Mouse (Mus musculus) spleen, adult 2 months (tissue): ENCODE results near the gene Syce2. TPM values are rescaled to one million over a fixed set of nuclear protein-coding genes. Genes with fewer than 3 reads are reported as not detected.

Experiments used
- DNase-seq, 2 experiments: peaks; one replicate each; pipeline versions ENCODE4 v3.0.0 to v3.0.0-alpha.2; 2012 to 2021; ENCODE audit warnings: low spot score in 2 of 2, low read depth in 1 of 2
- H3K27ac ChIP-seq: fragments of 200-500 bp; 2 replicates; pipeline ENCODE4 v1.5.1; 2012; ENCODE audit warnings: low read length, inconsistent platforms; ENCODE audit not compliant: insufficient read depth
- H3K27me3 ChIP-seq: fragments of 200-500 bp; 2 replicates; pipeline ENCODE4 v1.6.1; 2012; ENCODE audit warnings: mild to moderate bottlenecking, moderate library complexity, low read length, inconsistent platforms; ENCODE audit not compliant: control insufficient read depth, insufficient read depth
- H3K36me3 ChIP-seq: fragments of 200-500 bp; 2 replicates; pipeline ENCODE4 v1.6.1; 2012; ENCODE audit warnings: mild to moderate bottlenecking, low read length, inconsistent platforms; ENCODE audit not compliant: control insufficient read depth, insufficient read depth
- H3K4me1 ChIP-seq: fragments of 200-500 bp; 2 replicates; pipeline ENCODE4 v1.6.1; 2011; ENCODE audit warnings: inconsistent platforms; ENCODE audit not compliant: control insufficient read depth, insufficient read depth, insufficient read length
- H3K4me3 ChIP-seq: fragments of 200-500 bp; 2 replicates; pipeline ENCODE4 v1.5.1; 2011; ENCODE audit warnings: mild to moderate bottlenecking, inconsistent platforms; ENCODE audit not compliant: insufficient read depth, insufficient read length; ENCODE audit errors: extremely low read depth
- CTCF ChIP-seq: fragments of 200-500 bp; IDR thresholded peaks from 2 replicates; pipeline ENCODE4 v1.5.1; 2011; ENCODE audit warnings: mild to moderate bottlenecking, inconsistent platforms; ENCODE audit not compliant: insufficient read depth, insufficient read length, insufficient replicate concordance; ENCODE audit errors: extremely low read depth
- POLR2A ChIP-seq: fragments of 200-500 bp; IDR thresholded peaks from 2 replicates; pipeline ENCODE4 v1.6.1; 2011; ENCODE audit warnings: low read depth, low read length, inconsistent platforms
- WGBS: fragments of 180-500 bp; shearing (Covaris S2); methylation state at CpG from one replicate; pipeline ENCODE4 v1.1.7; 2018; 5-methylcytosine and 5-hydroxymethylcytosine counted together
- polyA plus RNA-seq: library from polyadenylated mRNA; depleted of rRNA; stranded (reverse); fragments of >200 nt; gene quantifications from 2 replicates; pipeline ENCODE4 v1.2.3, GENCODE M21; 2012

The Syce2 gene
- polyA plus RNA-seq, 1 experiment = 1.8 TPM

- Histone ChIP-seq H3K4me1 (no peaks in the 10 kb centered on the region), H3K27me3 (no peaks in the 10 kb centered on the region), H3K4me3 (peak within 1 kb of the TSS; percentile 68), H3K36me3 (peaks cover 9% of the 10 kb centered on the region), H3K27ac (peak within 1 kb of the TSS; percentile 61)
- TF ChIP-seq POLR2A (peak; percentile 89), CTCF (no peak)
- peak; percentile 81 to 87 for DNase-seq
- WGBS = under 1% methylated on average over 39 of the region's 39 CpGs
These were observed 15.0 kb upstream of the Syce2 start, which contains the start of gene Farsa for GRCm38 (mm10) chr8:84856864-84857441. Gene Farsa (plus strand): TSS chr8:84856989.

- TF ChIP-seq POLR2A (no peak), CTCF (no peak)
- H3K36me3 ChIP-seq = peaks cover 7% of the 10 kb centered on the region
- H3K27me3 ChIP-seq = no peaks in the 10 kb centered on the region
- DNase-seq = peak in 1 of 2 experiments; percentile 12
- H3K4me1 ChIP-seq = peaks cover 10% of the 10 kb centered on the region
- WGBS = 2% methylated on average over 53 of the region's 54 CpGs
- H3K27ac ChIP-seq = no peak overlapping the region
- H3K4me3 ChIP-seq = peak overlapping the region; percentile 66
These were observed 526 bp downstream of the Syce2 start for GRCm38 (mm10) chr8:84872309-84872965.

GRCm38 (mm10) chr8:84873016-84873415 lies 1.1 kb downstream of the Syce2 start:
- Histone ChIP-seq H3K27me3 (no peaks in the 10 kb centered on the region), H3K4me3 (no peak overlapping the region), H3K4me1 (peaks cover 10% of the 10 kb centered on the region), H3K36me3 (peaks cover 2% of the 10 kb centered on the region), H3K27ac (no peak overlapping the region)
- no peak for DNase-seq
- WGBS = 77% methylated on average over 4 of the region's 4 CpGs
- TF ChIP-seq CTCF (no peak), POLR2A (no peak)

- no peak for DNase-seq
- no peaks in the 10 kb centered on the region for H3K27me3 ChIP-seq
- H3K27ac ChIP-seq = no peak overlapping the region
- H3K36me3 ChIP-seq = no peaks in the 10 kb centered on the region
- no peak for TF ChIP-seq POLR2A
- no peak for TF ChIP-seq CTCF
- WGBS = 87% methylated on average over 3 of the region's 3 CpGs
- H3K4me3 ChIP-seq = no peak overlapping the region
- H3K4me1 ChIP-seq = peaks cover 10% of the 10 kb centered on the region
These were observed 2.4 kb downstream of the Syce2 start for GRCm38 (mm10) chr8:84874339-84874738.

- 91% methylated on average over 3 of the region's 3 CpGs for WGBS
- TF ChIP-seq POLR2A (no peak), CTCF (no peak)
- Histone ChIP-seq H3K36me3 (no peaks in the 10 kb centered on the region), H3K4me1 (peaks cover 5% of the 10 kb centered on the region), H3K27ac (no peak overlapping the region), H3K27me3 (no peaks in the 10 kb centered on the region), H3K4me3 (no peak overlapping the region)
- no peak for DNase-seq
These were observed 5.6 kb downstream of the Syce2 start for GRCm38 (mm10) chr8:84877297-84878035.

- Histone ChIP-seq H3K4me3 (no peak overlapping the region), H3K36me3 (no peaks in the 10 kb centered on the region), H3K4me1 (no peaks in the 10 kb centered on the region), H3K27ac (no peak overlapping the region), H3K27me3 (no peaks in the 10 kb centered on the region)
- TF ChIP-seq POLR2A (no peak), CTCF (no peak)
- DNase-seq = no peak
- WGBS = 86% methylated on average over 1 of the region's 1 CpGs
These were observed 7.0 kb downstream of the Syce2 start for GRCm38 (mm10) chr8:84878915-84879314.

GRCm38 (mm10) chr8:84884728-84885127 lies 12.8 kb downstream of the Syce2 start:
- no peaks in the 10 kb centered on the region for H3K4me1 ChIP-seq
- no peak overlapping the region for H3K27ac ChIP-seq
- no peaks in the 10 kb centered on the region for H3K27me3 ChIP-seq
- TF ChIP-seq POLR2A = no peak
- TF ChIP-seq CTCF = no peak
- no peak for DNase-seq
- 87% methylated on average over 4 of the region's 4 CpGs for WGBS
- no peak overlapping the region for H3K4me3 ChIP-seq
- 0 out of 2 replicates have a peak, but pooled peaks cover 3% of the 10 kb centered on the region for H3K36me3 ChIP-seq
